Mouse (Mus musculus) CH12.LX (cell line): Measurements from ENCODE around the gene Prss27. TPM values are rescaled to one million over a fixed set of nuclear protein-coding genes. Genes with fewer than 3 reads are reported as not detected.

Experiments used
- DNase-seq: peaks from one replicate; pipeline ENCODE4 v3.0.0-alpha.2; 2013; ENCODE audit errors: extremely low read depth
- H3K27ac ChIP-seq: 2 replicates; pipeline ENCODE4 v1.5.1; 2012; ENCODE audit warnings: low read depth, mild to moderate bottlenecking, control low read depth, moderate library complexity; ENCODE audit not compliant: insufficient read depth
- H3K27me3 ChIP-seq: replicated peaks from 2 replicates; pipeline ENCODE3; 2012; ENCODE audit warnings: inconsistent platforms
- H3K36me3 ChIP-seq, 2 experiments: replicated peaks in 1 of 2; 2 replicates each; pipeline versions ENCODE3 to v1.6.1; 2012; ENCODE audit warnings: inconsistent platforms in 1 of 2, low read length in 1 of 2, mild to moderate bottlenecking in 1 of 2, mixed read lengths in 1 of 2, moderate library complexity in 1 of 2; ENCODE audit not compliant: control insufficient read depth in 1 of 2, insufficient read depth in 1 of 2
- H3K4me1 ChIP-seq, 2 experiments: 2 replicates each; pipeline ENCODE4 v1.6.1; 2012; ENCODE audit warnings: inconsistent platforms in 1 of 2, moderate library complexity in 1 of 2; ENCODE audit not compliant: insufficient read depth in 2 of 2, control insufficient read depth in 1 of 2
- H3K4me2 ChIP-seq: 2 replicates; pipeline ENCODE4 v1.6.1; 2012; ENCODE audit warnings: low read depth, mild to moderate bottlenecking, control low read depth; ENCODE audit not compliant: poor library complexity, insufficient read depth, severe bottlenecking
- H3K4me3 ChIP-seq, 3 experiments: fragments of 150-350 bp in 1 of 3; sonication (generic) in 1 of 3; replicated peaks in 1 of 3; 2 replicates each; pipeline versions ENCODE3 to v1.5.1; 2011 to 2012; ENCODE audit warnings: low read depth in 2 of 3, low read length in 2 of 3, mild to moderate bottlenecking in 2 of 3, moderate library complexity in 2 of 3, control low read depth in 1 of 3, improper control_type of control experiment in 1 of 3, inconsistent platforms in 1 of 3, mixed read lengths in 1 of 3; ENCODE audit not compliant: poor library complexity in 1 of 3
- H3K79me2 ChIP-seq: replicated peaks from 2 replicates; pipeline ENCODE4 v1.6.1; 2012; ENCODE audit warnings: mild to moderate bottlenecking, moderate library complexity; ENCODE audit not compliant: control insufficient read depth, poor library complexity, insufficient read depth, severe bottlenecking; ENCODE audit errors: extremely low read depth
- H3K9ac ChIP-seq: 2 replicates; pipeline ENCODE4 v1.6.1; 2012; ENCODE audit warnings: low read depth, mild to moderate bottlenecking, control low read depth, moderate library complexity; ENCODE audit not compliant: insufficient read depth
- H3K9me3 ChIP-seq: replicated peaks from 2 replicates; pipeline ENCODE3; 2012; ENCODE audit warnings: low read length, inconsistent platforms, mixed read lengths
- ELF1 ChIP-seq: IDR thresholded peaks from 2 replicates; pipeline ENCODE4 v1.6.1; 2014; ENCODE audit warnings: low read depth, mild to moderate bottlenecking, inconsistent platforms, low read length, improper control_type of control experiment
- EP300 ChIP-seq: IDR thresholded peaks from 2 replicates; pipeline ENCODE4 v1.6.1; 2011; ENCODE audit warnings: low read length, improper control_type of control experiment
- ETS1 ChIP-seq: conservative IDR thresholded peaks from 2 replicates; pipeline ENCODE4 v1.6.1; 2012; ENCODE audit warnings: low read depth, mild to moderate bottlenecking, inconsistent platforms, low read length, improper control_type of control experiment, moderate library complexity
- GABPA ChIP-seq: IDR thresholded peaks from 2 replicates; pipeline ENCODE4 v1.6.1; 2012; ENCODE audit warnings: low read depth, low read length, improper control_type of control experiment, inconsistent platforms; ENCODE audit not compliant: insufficient replicate concordance
- MAFK ChIP-seq: IDR thresholded peaks from 2 replicates; pipeline ENCODE4 v1.6.1; 2011; ENCODE audit warnings: low read length, improper control_type of control experiment; ENCODE audit not compliant: insufficient replicate concordance
- MAX ChIP-seq: IDR thresholded peaks from 2 replicates; pipeline ENCODE4 v1.6.1; 2011; ENCODE audit warnings: low read length, improper control_type of control experiment
- MEF2A ChIP-seq: IDR thresholded peaks from 2 replicates; pipeline ENCODE4 v1.6.1; 2014; ENCODE audit warnings: low read depth, mild to moderate bottlenecking, inconsistent platforms, low read length, improper control_type of control experiment, borderline replicate concordance
- MXI1 ChIP-seq: IDR thresholded peaks from 2 replicates; pipeline ENCODE4 v1.6.1; 2011; ENCODE audit warnings: mild to moderate bottlenecking, low read depth, low read length, improper control_type of control experiment
- MYC ChIP-seq: IDR thresholded peaks from 2 replicates; pipeline ENCODE4 v1.6.1; 2011; ENCODE audit warnings: low read depth, mild to moderate bottlenecking, improper control_type of control experiment, low read length
- NELFE ChIP-seq: IDR thresholded peaks from 2 replicates; pipeline ENCODE4 v1.6.1; 2011; ENCODE audit warnings: low read depth, low read length, improper control_type of control experiment
- NRF1 ChIP-seq: IDR thresholded peaks from 2 replicates; pipeline ENCODE4 v1.6.1; 2014; ENCODE audit warnings: low read depth, mild to moderate bottlenecking, inconsistent platforms, low read length, improper control_type of control experiment, moderate library complexity
- PAX5 ChIP-seq: IDR thresholded peaks from 2 replicates; pipeline ENCODE4 v1.6.1; 2012; ENCODE audit warnings: low read length, inconsistent platforms, mixed read lengths
- POLR2A ChIP-seq: IDR thresholded peaks from 2 replicates; pipeline ENCODE4 v1.6.1; 2011; ENCODE audit warnings: low read depth, mild to moderate bottlenecking, improper control_type of control experiment, low read length
- RAD21 ChIP-seq: IDR thresholded peaks from 2 replicates; pipeline ENCODE4 v1.6.1; 2011; ENCODE audit warnings: low read depth, mild to moderate bottlenecking, low read length, improper control_type of control experiment, moderate library complexity
- RCOR1 ChIP-seq: conservative IDR thresholded peaks from 2 replicates; pipeline ENCODE4 v1.6.1; 2012; ENCODE audit warnings: low read depth, mild to moderate bottlenecking, inconsistent platforms, low read length, improper control_type of control experiment
- SIN3A ChIP-seq: IDR thresholded peaks from 2 replicates; pipeline ENCODE4 v1.6.1; 2012; ENCODE audit warnings: low read length, improper control_type of control experiment, inconsistent platforms
- TBP ChIP-seq: conservative IDR thresholded peaks from 2 replicates; pipeline ENCODE4 v1.6.1; 2011; ENCODE audit warnings: low read depth, low read length, improper control_type of control experiment
- TCF12 ChIP-seq: IDR thresholded peaks from 2 replicates; pipeline ENCODE4 v1.6.1; 2014; ENCODE audit warnings: low read depth, mild to moderate bottlenecking, inconsistent platforms, low read length, improper control_type of control experiment
- USF1 ChIP-seq: IDR thresholded peaks from 2 replicates; pipeline ENCODE4 v1.6.1; 2014; ENCODE audit warnings: low read depth, mild to moderate bottlenecking, inconsistent platforms, low read length, improper control_type of control experiment
- USF2 ChIP-seq: conservative IDR thresholded peaks from 2 replicates; pipeline ENCODE4 v1.6.1; 2011; ENCODE audit warnings: low read depth, low read length, improper control_type of control experiment
- ZC3H11A ChIP-seq: IDR thresholded peaks from 2 replicates; pipeline ENCODE4 v1.6.1; 2012; ENCODE audit warnings: low read depth, mild to moderate bottlenecking, inconsistent platforms, low read length, improper control_type of control experiment
- ZKSCAN1 ChIP-seq: IDR thresholded peaks from 2 replicates; pipeline ENCODE4 v1.6.1; 2012; ENCODE audit warnings: low read depth, inconsistent platforms, low read length, improper control_type of control experiment, borderline replicate concordance
- ZMIZ1 ChIP-seq: IDR thresholded peaks from 2 replicates; pipeline ENCODE4 v1.6.1; 2012; ENCODE audit warnings: low read depth, mild to moderate bottlenecking, inconsistent platforms, low read length, improper control_type of control experiment
- dilution Hi-C: fragments of 300-500 bp; cut with MboI; formaldehyde crosslinking; loops from 2 replicates; pipeline ENCODE4 v1.14.3; 2020; ENCODE audit warnings: low sequenced_read_pairs; ENCODE audit not compliant: extremely low pct_unique_long_range_greater_than_20kb, extremely low pct_ligation_motif_present
- in situ Hi-C: fragments of 300-500 bp; cut with MboI; formaldehyde crosslinking; loops from 3 replicates; pipeline ENCODE4 v1.14.3; 2019; ENCODE audit warnings: low sequenced_read_pairs, low pct_ligation_motif_present, low pct_unique_long_range_greater_than_20kb, mixed read lengths
- polyA plus RNA-seq: library from polyadenylated mRNA; unstranded; fragments of >175 nt; gene quantifications from 2 replicates; pipeline ENCODE4 v1.2.1, GENCODE M21; 2012; ENCODE audit warnings: low read depth; ENCODE audit not compliant: insufficient read length
- total RNA-seq, 2 experiments: library from RNA; depleted of rRNA; stranded (reverse); fragments of 300-350 nt in 1 of 2; fragments of >200 nt in 1 of 2; gene quantifications; 2 replicates each; pipeline ENCODE4 v1.2.3; 2012 to 2014

The Prss27 gene
- total and polyA plus RNA-seq, 3 experiments: not detected

- peak; percentile 60; the same call in 1 of the 2 replicates for TF ChIP-seq MEF2A
- TF ChIP-seq MAFK: no peak
- peak; percentile 75; the same call in 1 of the 2 replicates for TF ChIP-seq MAX
- peak; percentile 88 for TF ChIP-seq RAD21
- TF ChIP-seq USF2: no peak
- 0 out of 2 replicates have a peak, but pooled peaks have one; percentile 46 for TF ChIP-seq RCOR1
- TF ChIP-seq MYC: peak; percentile 64; the same call in 1 of the 2 replicates
- TF ChIP-seq POLR2A: no peak
- TF ChIP-seq NELFE: peak; percentile 49; the same call in 1 of the 2 replicates
- no peak for TF ChIP-seq ZMIZ1
- TF ChIP-seq ZKSCAN1: no peak
- TF ChIP-seq ZC3H11A: peak; percentile 35; the same call in 1 of the 2 replicates
- no peak for TF ChIP-seq PAX5
- TF ChIP-seq NRF1: peak; percentile 78
- peak; percentile 45 for TF ChIP-seq EP300
- TF ChIP-seq ELF1: peak; percentile 89
- no peak for TF ChIP-seq TBP
- TF ChIP-seq TCF12: peak; percentile 62
- 0 out of 2 replicates have a peak, but pooled peaks have one; percentile 28 for TF ChIP-seq ETS1
- no peak for TF ChIP-seq USF1
- no peak for TF ChIP-seq GABPA
- TF ChIP-seq SIN3A: no peak
These were observed 44.1 kb upstream of the Prss27 start (continued) for GRCm38 (mm10) chr17:23993559-23994428.

DNA sequence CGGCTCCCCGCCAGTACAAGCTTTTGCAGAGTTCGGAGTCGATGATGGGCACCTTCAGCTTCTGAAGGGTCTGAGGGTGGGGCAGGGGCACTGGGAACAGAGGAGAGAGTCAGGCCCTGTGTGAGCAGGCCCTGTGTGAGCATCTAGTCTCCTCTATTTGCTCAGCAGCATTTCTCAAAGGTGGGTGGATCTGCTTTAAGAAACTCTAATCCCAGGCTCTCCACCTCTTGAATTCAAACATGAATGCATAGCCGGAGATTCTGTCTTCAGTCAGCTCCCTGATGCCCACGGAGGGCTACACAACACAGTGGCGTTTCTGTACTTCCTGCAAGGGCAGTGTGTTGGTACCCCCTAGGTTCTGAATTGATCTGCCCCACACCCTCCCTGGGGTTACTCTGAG is 43.3 kb upstream of the Prss27 start:
- Histone ChIP-seq H3K36me3 (no peaks in the 10 kb centered on the region), H3K79me2 (no peaks in the 10 kb centered on the region), H3K4me1 (peaks cover 6 to 17% of the 10 kb centered on the region in 2 experiments), H3K4me2 (no peak overlapping the region), H3K9ac (no peak overlapping the region), H3K9me3 (no peaks in the 10 kb centered on the region), H3K27me3 (peaks cover 68% of the 10 kb centered on the region), H3K4me3 (no peak overlapping the region), H3K27ac (no peak overlapping the region)
- in situ Hi-C loops (no loop called here), dilution Hi-C loops (no loop called here)
- DNase-seq: no peak
- TF ChIP-seq MXI1: no peak
